Mouse (Mus musculus) megakaryocyte, embryonic 14.5 days (primary cell): ENCODE results near the gene Flvcr2.

Experiments
- FLI1 ChIP-seq: IDR thresholded peaks from 2 replicates; pipeline ENCODE4 v1.6.1; 2012; ENCODE audit warnings: low read length, inconsistent platforms, mixed read lengths
- GATA1 ChIP-seq: IDR thresholded peaks from 3 replicates; pipeline ENCODE4 v1.6.1; 2012; ENCODE audit warnings: mixed read lengths, low read length, inconsistent platforms, borderline replicate concordance

DNA sequence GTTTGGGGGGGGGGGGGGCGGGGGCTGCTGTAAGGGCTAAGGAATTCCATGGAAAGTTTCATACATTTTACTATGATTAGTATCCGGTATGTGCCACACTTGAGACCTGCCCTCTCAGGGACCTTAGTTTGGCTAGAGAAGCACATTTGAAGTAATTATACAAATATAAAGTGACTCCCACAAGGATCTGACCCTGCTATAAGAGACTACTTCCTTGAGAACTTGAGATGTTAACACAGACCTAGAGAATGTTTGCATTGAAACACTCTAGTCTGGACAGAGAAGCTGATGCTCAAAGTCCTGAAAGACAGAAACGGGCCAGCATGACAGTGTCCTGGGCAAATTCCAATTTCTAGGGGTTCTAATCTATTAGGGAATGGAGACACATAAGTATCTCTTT is 32.6 kb downstream of the Flvcr2 start:
- TF ChIP-seq GATA1 (no peak), FLI1 (no peak)
